Mouse (Mus musculus): ENCODE results near the gene Ptprk. TPM values are rescaled to one million over a fixed set of nuclear protein-coding genes. Genes with fewer than 3 reads are reported as not detected.

Gene Ptprk
- polyA plus RNA-seq, 2 experiments = 21.4 to 25.2 TPM

DNA sequence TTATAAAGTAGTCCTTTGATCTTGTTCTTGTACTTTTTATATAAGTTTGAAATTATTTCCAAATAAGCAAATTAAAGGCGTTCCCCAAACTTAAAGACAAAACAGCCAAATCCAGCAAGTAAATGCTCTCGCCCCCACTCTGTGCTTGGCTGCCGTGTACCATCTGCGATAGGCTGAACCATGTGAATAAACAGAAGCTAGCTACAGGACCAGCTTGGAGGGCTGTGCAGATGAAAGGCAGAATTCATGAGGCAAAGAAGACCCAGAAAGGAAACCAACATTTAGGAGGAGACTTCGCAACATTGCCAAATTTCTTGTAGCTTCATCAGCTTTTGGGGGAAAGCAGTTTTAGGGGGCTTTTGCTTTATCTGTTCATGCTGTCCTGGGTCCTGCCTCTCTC, 53.4 kb downstream of the Ptprk start:
- WGBS = 74% methylated on average over 5 of the region's 5 CpGs
- Histone ChIP-seq H3K27ac (replicated peaks; ENCODE audit: low read depth, low read length) (no peak overlapping the region), H3K36me3 (ENCODE audit: control insufficient read depth, insufficient read depth, low read length) (no peaks in the 10 kb centered on the region), H3K4me1 (ENCODE audit: control insufficient read depth, insufficient read depth, low read length) (peaks cover 7% of the 10 kb centered on the region), H3K27me3 (ENCODE audit: control insufficient read depth, insufficient read depth, low read length) (no peaks in the 10 kb centered on the region), H3K4me3 (replicated peaks; ENCODE audit: low read length) (no peak overlapping the region), H3K9ac (ENCODE audit: low read depth, low read length, severe bottlenecking) (no peak overlapping the region), H3K4me2 (replicated peaks; ENCODE audit: low read depth, low read length, severe bottlenecking) (no peak overlapping the region), H3K9me3 (ENCODE audit: control insufficient read depth, low read length) (no peaks in the 10 kb centered on the region)
- no peak for DNase-seq (ENCODE audit: low spot score)
- TF ChIP-seq POLR2A (IDR thresholded peaks at IDR 0.05; ENCODE audit: borderline replicate concordance, extremely low read depth, insufficient read depth, insufficient read length) = no peak
- no peak for ATAC-seq (ENCODE audit: low FRiP score, low read depth)

DNA sequence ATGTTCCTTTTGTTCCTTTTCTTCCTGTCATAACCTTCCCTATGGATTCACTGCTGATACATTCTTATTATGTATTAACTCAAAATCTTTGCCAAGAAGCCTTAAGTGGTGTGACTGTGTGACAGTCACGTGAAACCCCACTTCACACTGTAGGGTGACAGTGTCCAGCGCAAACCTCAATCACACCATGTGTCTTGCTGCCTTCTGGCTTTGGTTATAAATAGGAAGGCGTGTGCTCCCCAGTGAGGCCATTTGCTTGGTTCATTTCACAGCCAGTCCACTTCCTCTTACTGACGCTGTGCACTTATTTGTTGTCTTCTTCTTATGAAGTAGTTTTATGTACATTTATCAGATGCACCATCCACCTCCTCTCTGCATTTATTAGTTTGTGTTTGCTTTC, 53.8 kb downstream of the Ptprk start:
- no peak for ATAC-seq (ENCODE audit: low FRiP score, low read depth)
- WGBS = 33% methylated on average over 4 of the region's 4 CpGs
- Histone ChIP-seq H3K9me3 (ENCODE audit: control insufficient read depth, low read length) (no peaks in the 10 kb centered on the region), H3K4me1 (ENCODE audit: control insufficient read depth, insufficient read depth, low read length) (peaks cover 7% of the 10 kb centered on the region), H3K27ac (replicated peaks; ENCODE audit: low read depth, low read length) (no peak overlapping the region), H3K9ac (ENCODE audit: low read depth, low read length, severe bottlenecking) (no peak overlapping the region), H3K27me3 (ENCODE audit: control insufficient read depth, insufficient read depth, low read length) (no peaks in the 10 kb centered on the region), H3K36me3 (ENCODE audit: control insufficient read depth, insufficient read depth, low read length) (no peaks in the 10 kb centered on the region), H3K4me2 (replicated peaks; ENCODE audit: low read depth, low read length, severe bottlenecking) (no peak overlapping the region), H3K4me3 (replicated peaks; ENCODE audit: low read length) (no peak overlapping the region)
- no peak for DNase-seq (ENCODE audit: low spot score)
- no peak for TF ChIP-seq POLR2A (IDR thresholded peaks at IDR 0.05; ENCODE audit: borderline replicate concordance, extremely low read depth, insufficient read depth, insufficient read length)

DNA sequence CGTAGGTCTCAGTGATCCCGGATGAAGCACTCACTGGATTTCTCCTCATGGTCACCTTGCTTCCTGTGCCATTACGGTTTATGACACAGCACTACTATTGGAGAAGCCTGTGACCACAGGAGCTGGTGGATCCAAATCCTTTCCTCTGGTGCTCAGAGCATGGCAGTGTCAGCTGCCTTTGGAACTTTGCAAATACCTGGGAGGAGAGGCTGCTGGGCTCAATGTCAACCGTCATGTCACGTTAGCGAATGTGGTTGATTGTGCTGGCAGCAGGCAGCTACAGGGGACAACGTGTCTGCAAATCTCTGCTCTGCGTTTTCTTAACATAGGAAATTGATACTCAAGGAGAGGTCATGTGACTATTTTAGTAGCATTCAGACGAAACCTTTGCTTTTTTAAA, 55.8 kb downstream of the Ptprk start:
- Histone ChIP-seq H3K4me2 (replicated peaks; ENCODE audit: low read depth, low read length, severe bottlenecking) (no peak overlapping the region), H3K9me3 (ENCODE audit: control insufficient read depth, low read length) (no peaks in the 10 kb centered on the region), H3K27ac (replicated peaks; ENCODE audit: low read depth, low read length) (no peak overlapping the region), H3K36me3 (ENCODE audit: control insufficient read depth, insufficient read depth, low read length) (no peaks in the 10 kb centered on the region), H3K4me3 (replicated peaks; ENCODE audit: low read length) (no peak overlapping the region), H3K27me3 (ENCODE audit: control insufficient read depth, insufficient read depth, low read length) (no peaks in the 10 kb centered on the region), H3K9ac (ENCODE audit: low read depth, low read length, severe bottlenecking) (no peak overlapping the region), H3K4me1 (ENCODE audit: control insufficient read depth, insufficient read depth, low read length) (peaks cover 7% of the 10 kb centered on the region)
- 82% methylated on average over 9 of the region's 9 CpGs for WGBS
- ATAC-seq (ENCODE audit: low FRiP score, low read depth) = no peak
- no peak for TF ChIP-seq POLR2A (IDR thresholded peaks at IDR 0.05; ENCODE audit: borderline replicate concordance, extremely low read depth, insufficient read depth, insufficient read length)
- no peak for DNase-seq (ENCODE audit: low spot score)

DNA sequence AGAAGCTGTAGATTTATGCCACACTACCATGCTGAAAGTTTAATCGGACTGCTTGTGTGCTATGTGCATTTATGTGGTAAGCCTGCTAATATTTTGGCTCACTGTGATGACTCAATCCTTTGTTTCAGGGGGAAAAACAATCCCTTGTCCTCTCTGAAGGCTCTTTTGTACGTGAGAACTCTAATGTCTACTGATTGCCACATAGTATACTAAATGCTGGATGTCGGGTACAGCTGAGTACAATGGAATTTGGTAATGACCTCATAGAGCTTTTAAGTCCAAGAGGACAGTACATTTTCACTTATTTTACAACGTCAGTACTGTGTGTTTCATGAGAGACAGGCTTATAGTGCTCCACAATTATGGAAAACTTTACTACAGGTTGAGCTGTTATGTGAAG, 59.1 kb downstream of the Ptprk start:
- H3K27me3 ChIP-seq (ENCODE audit: control insufficient read depth, insufficient read depth, low read length) = no peaks in the 10 kb centered on the region
- no peak for DNase-seq (ENCODE audit: low spot score)
- no peak overlapping the region for H3K4me3 ChIP-seq (replicated peaks; ENCODE audit: low read length)
- WGBS = 78% methylated on average over 4 of the region's 4 CpGs
- H3K36me3 ChIP-seq (ENCODE audit: control insufficient read depth, insufficient read depth, low read length) = no peaks in the 10 kb centered on the region
- no peak overlapping the region for H3K27ac ChIP-seq (replicated peaks; ENCODE audit: low read depth, low read length)
- TF ChIP-seq POLR2A (IDR thresholded peaks at IDR 0.05; ENCODE audit: borderline replicate concordance, extremely low read depth, insufficient read depth, insufficient read length) = no peak
- H3K9ac ChIP-seq (ENCODE audit: low read depth, low read length, severe bottlenecking) = no peak overlapping the region
- peaks cover under 1% of the 10 kb centered on the region; the same call in 1 of the 2 replicates for H3K4me1 ChIP-seq (ENCODE audit: control insufficient read depth, insufficient read depth, low read length)
- H3K9me3 ChIP-seq (ENCODE audit: control insufficient read depth, low read length) = no peaks in the 10 kb centered on the region
- ATAC-seq (ENCODE audit: low FRiP score, low read depth) = no peak
- no peak overlapping the region for H3K4me2 ChIP-seq (replicated peaks; ENCODE audit: low read depth, low read length, severe bottlenecking)

DNA sequence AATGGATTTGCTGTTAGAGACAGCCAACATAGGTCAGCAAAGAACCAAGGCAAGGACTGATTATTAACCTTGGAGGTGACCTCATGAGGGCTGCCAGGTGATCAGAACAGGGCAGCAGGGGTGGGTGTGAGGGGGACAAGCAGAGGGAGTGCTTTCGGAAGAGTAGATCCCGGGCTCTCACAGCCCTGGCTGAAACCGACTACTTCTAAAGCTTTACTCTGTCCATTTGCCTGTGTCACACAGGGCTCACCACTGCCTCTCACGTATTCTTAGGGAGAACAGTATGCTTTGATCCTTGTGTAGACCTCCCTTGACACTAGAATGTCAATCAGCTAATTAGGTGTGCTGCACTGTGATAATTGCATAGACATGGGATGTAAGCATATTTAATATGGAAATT, 63.8 kb downstream of the Ptprk start:
- DNase-seq (ENCODE audit: low spot score) = no peak
- H3K9me3 ChIP-seq (ENCODE audit: control insufficient read depth, low read length) = no peaks in the 10 kb centered on the region
- H3K27ac ChIP-seq (replicated peaks; ENCODE audit: low read depth, low read length) = no peak overlapping the region
- no peaks in the 10 kb centered on the region for H3K27me3 ChIP-seq (ENCODE audit: control insufficient read depth, insufficient read depth, low read length)
- H3K9ac ChIP-seq (ENCODE audit: low read depth, low read length, severe bottlenecking) = no peak overlapping the region
- no peak overlapping the region for H3K4me2 ChIP-seq (replicated peaks; ENCODE audit: low read depth, low read length, severe bottlenecking)
- no peaks in the 10 kb centered on the region for H3K4me1 ChIP-seq (ENCODE audit: control insufficient read depth, insufficient read depth, low read length)
- 49% methylated on average over 4 of the region's 4 CpGs for WGBS
- TF ChIP-seq POLR2A (IDR thresholded peaks at IDR 0.05; ENCODE audit: borderline replicate concordance, extremely low read depth, insufficient read depth, insufficient read length) = no peak
- H3K4me3 ChIP-seq (replicated peaks; ENCODE audit: low read length) = no peak overlapping the region
- H3K36me3 ChIP-seq (ENCODE audit: control insufficient read depth, insufficient read depth, low read length) = no peaks in the 10 kb centered on the region
- ATAC-seq (ENCODE audit: low FRiP score, low read depth) = no peak

DNA sequence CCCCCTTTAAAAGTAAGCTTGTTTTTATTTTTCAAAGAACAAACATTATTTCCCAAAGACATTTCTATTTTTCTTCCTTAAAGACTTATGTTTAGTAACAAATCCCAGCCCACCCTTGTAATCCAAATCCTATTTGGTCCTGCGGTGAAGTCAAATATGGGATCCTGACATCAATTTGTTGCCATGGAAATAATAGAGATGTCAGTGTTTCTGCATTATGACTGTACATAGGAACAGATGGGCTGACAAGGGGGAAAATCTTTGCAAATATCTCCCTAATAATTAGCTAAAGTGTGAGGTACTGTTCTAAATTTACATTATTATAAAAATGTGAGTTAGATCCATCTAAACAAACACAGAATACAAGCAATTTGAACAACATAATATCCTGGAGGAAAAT, 69.8 kb downstream of the Ptprk start:
- ATAC-seq (ENCODE audit: low FRiP score, low read depth) = no peak
- 68% methylated on average over 1 of the region's 1 CpGs for WGBS

More for the DNA sequence above, 69.8 kb downstream of the Ptprk start:
- no peaks in the 10 kb centered on the region for H3K36me3 ChIP-seq (ENCODE audit: control insufficient read depth, insufficient read depth, low read length)
- DNase-seq (ENCODE audit: low spot score) = no peak
- H3K27ac ChIP-seq (replicated peaks; ENCODE audit: low read depth, low read length) = no peak overlapping the region
- no peaks in the 10 kb centered on the region for H3K27me3 ChIP-seq (ENCODE audit: control insufficient read depth, insufficient read depth, low read length)
- H3K9me3 ChIP-seq (ENCODE audit: control insufficient read depth, low read length) = no peaks in the 10 kb centered on the region
- H3K4me3 ChIP-seq (replicated peaks; ENCODE audit: low read length) = no peak overlapping the region
- H3K4me1 ChIP-seq (ENCODE audit: control insufficient read depth, insufficient read depth, low read length) = no peaks in the 10 kb centered on the region
- no peak overlapping the region for H3K9ac ChIP-seq (ENCODE audit: low read depth, low read length, severe bottlenecking)
- no peak for TF ChIP-seq POLR2A (IDR thresholded peaks at IDR 0.05; ENCODE audit: borderline replicate concordance, extremely low read depth, insufficient read depth, insufficient read length)
- no peak overlapping the region for H3K4me2 ChIP-seq (replicated peaks; ENCODE audit: low read depth, low read length, severe bottlenecking)
